Mouse (Mus musculus) frontal cortex, postnatal 25 days (tissue): ENCODE measurements at regions not wholly inside any gene's neighbourhood (a gene's known extent, or its start where the extent isn't known, plus 50 kb on each side); places are given as distances from the start of the nearest gene placed in this dataset.

ENCODE experiments used
- DNase-seq, 2 experiments: peaks; one replicate each; pipeline ENCODE4 v3.0.0; 2022; ENCODE audit warnings: low spot score in 2 of 2

GRCm38 (mm10) chr12:50943741-50944521 lies 295.0 kb upstream of the Prkd1 start:
- DNase-seq = peak; percentile 41 to 71

GRCm38 (mm10) chr12:50943340-50943739 lies 294.4 kb upstream of the Prkd1 start:
- DNase-seq = no peak

- DNase-seq = no peak
Measured at GRCm38 (mm10) chr12:50935516-50935915, 286.6 kb upstream of the Prkd1 start.

GRCm38 (mm10) chr12:50932496-50932895 lies 283.6 kb upstream of the Prkd1 start:
- DNase-seq = no peak

- no peak for DNase-seq
Measured at GRCm38 (mm10) chr12:50929641-50930040, 280.7 kb upstream of the Prkd1 start.

- DNase-seq = no peak
Measured at GRCm38 (mm10) chr12:50926234-50926633, 277.3 kb upstream of the Prkd1 start.

- no peak for DNase-seq
Measured at GRCm38 (mm10) chr12:50921739-50922138, 272.8 kb upstream of the Prkd1 start.

- DNase-seq = no peak
Measured at GRCm38 (mm10) chr12:50899609-50900447, 250.9 kb upstream of the Prkd1 start.

- DNase-seq = no peak
Measured at GRCm38 (mm10) chr12:50897606-50898166, 248.8 kb upstream of the Prkd1 start.

- no peak for DNase-seq
Measured at GRCm38 (mm10) chr12:50893604-50894003, 244.7 kb upstream of the Prkd1 start.

- no peak for DNase-seq
Measured at GRCm38 (mm10) chr12:50875796-50876195, 226.9 kb upstream of the Prkd1 start.

- DNase-seq = no peak
Measured at GRCm38 (mm10) chr12:50874024-50874398, 225.1 kb upstream of the Prkd1 start.

- DNase-seq = no peak
Measured at GRCm38 (mm10) chr12:50873390-50874023, 224.6 kb upstream of the Prkd1 start.

- DNase-seq = no peak
Measured at GRCm38 (mm10) chr12:50851644-50852043, 202.7 kb upstream of the Prkd1 start.

GRCm38 (mm10) chr12:50847976-50848375 lies 199.1 kb upstream of the Prkd1 start:
- no peak for DNase-seq

GRCm38 (mm10) chr12:50842744-50843143 lies 193.8 kb upstream of the Prkd1 start:
- DNase-seq = no peak

- DNase-seq = no peak
Measured at GRCm38 (mm10) chr12:50839391-50839790, 190.5 kb upstream of the Prkd1 start.

GRCm38 (mm10) chr12:50808731-50809281 lies 159.9 kb upstream of the Prkd1 start:
- no peak for DNase-seq

- DNase-seq = no peak
Measured at GRCm38 (mm10) chr12:50804391-50804790, 155.5 kb upstream of the Prkd1 start.

GRCm38 (mm10) chr12:50765156-50765940 lies 116.5 kb upstream of the Prkd1 start:
- DNase-seq = no peak

- DNase-seq = no peak
Measured at GRCm38 (mm10) chr12:50764457-50764856, 115.6 kb upstream of the Prkd1 start.
